Mouse (Mus musculus): ENCODE data around the gene Mettl18.

The Mettl18 gene

GRCm38 (mm10) chr1:164043549-164043948 lies 48.9 kb downstream of the Mettl18 start:
- no peak for DNase-seq (ENCODE audit: low read depth, low spot score)

Measured in embryo, embryonic 11.5 days (tissue).